Mouse (Mus musculus): ENCODE measurements around the gene Fermt3.
A peak's percentile ranks its signal among the peaks of the same experiment; 100 is the strongest.

Fermt3 gene

GRCm38 (mm10) chr19:6987904-6988285, 31.4 kb downstream of the Fermt3 start:
- no peak for DNase-seq

- peak; percentile 72 for DNase-seq
Measured at GRCm38 (mm10) chr19:6987061-6987903, 32.0 kb downstream of the Fermt3 start, which contains the start of gene Vegfb. TSS of gene Vegfb (minus strand) at chr19:6987651.

- no peak for DNase-seq
Measured at GRCm38 (mm10) chr19:6985951-6986708, 33.1 kb downstream of the Fermt3 start.

- DNase-seq: no peak
Measured at GRCm38 (mm10) chr19:6985300-6985699, 34.0 kb downstream of the Fermt3 start.

- no peak for DNase-seq
Measured at GRCm38 (mm10) chr19:6983621-6984020, 35.6 kb downstream of the Fermt3 start.

- DNase-seq: no peak
Measured at GRCm38 (mm10) chr19:6981465-6981864, 37.8 kb downstream of the Fermt3 start.

GRCm38 (mm10) chr19:6980381-6981093, 38.7 kb downstream of the Fermt3 start, which contains the start of gene Fkbp2:
TSS of gene Fkbp2 (minus strand) at chr19:6980501.
- DNase-seq: peak; percentile 99

- DNase-seq: peak; percentile 100
Measured at GRCm38 (mm10) chr19:6979486-6980380, 39.5 kb downstream of the Fermt3 start.

GRCm38 (mm10) chr19:6979001-6979479, 40.2 kb downstream of the Fermt3 start:
- peak; percentile 75 for DNase-seq

- no peak for DNase-seq
Measured at GRCm38 (mm10) chr19:6978639-6978974, 40.7 kb downstream of the Fermt3 start.

GRCm38 (mm10) chr19:6977759-6978638, 41.3 kb downstream of the Fermt3 start:
- no peak for DNase-seq

GRCm38 (mm10) chr19:6975537-6976521, 43.4 kb downstream of the Fermt3 start, which contains the start of gene Plcb3:
TSS of gene Plcb3 (minus strand) at chr19:6976470.
- peak; percentile 50 for DNase-seq

GRCm38 (mm10) chr19:6974211-6975205, 44.8 kb downstream of the Fermt3 start, which contains the start of gene Ppp1r14b:
TSS of gene Ppp1r14b (plus strand) at chr19:6974968.
- peak; percentile 90 for DNase-seq

GRCm38 (mm10) chr19:6973581-6974190, 45.6 kb downstream of the Fermt3 start:
- DNase-seq: no peak

GRCm38 (mm10) chr19:6972247-6972917, 46.9 kb downstream of the Fermt3 start:
- no peak for DNase-seq

GRCm38 (mm10) chr19:6971644-6972043, 47.6 kb downstream of the Fermt3 start:
- DNase-seq: no peak

- no peak for DNase-seq
Measured at GRCm38 (mm10) chr19:6970460-6971085, 48.7 kb downstream of the Fermt3 start.
